Mouse (Mus musculus) thymus, postnatal 0 days (tissue): ENCODE measurements around the gene Anxa9. TPM values are rescaled to one million over a fixed set of nuclear protein-coding genes. Genes with fewer than 3 reads are reported as not detected.

Source experiments
- DNase-seq: peaks from one replicate; pipeline ENCODE4 v3.0.0-alpha.2; 2015; ENCODE audit warnings: low spot score
- polyA plus RNA-seq: library from polyadenylated mRNA; unstranded; fragments of >200 nt; fragmentation: Nextera tagmentation; extraction: Ambion mirVana; gene quantifications from 2 replicates; pipeline ENCODE4 v1.2.1, GENCODE M21; 2015

The Anxa9 gene
- polyA plus RNA-seq, 1 experiment from 2014 or later: 0.73 TPM

GRCm38 (mm10) chr3:95314075-95314474 lies 7.1 kb upstream of the Anxa9 start:
- DNase-seq: no peak

- no peak for DNase-seq
These were observed 6.5 kb upstream of the Anxa9 start for GRCm38 (mm10) chr3:95313476-95313875.

GRCm38 (mm10) chr3:95312623-95313022 lies 5.6 kb upstream of the Anxa9 start:
- DNase-seq: no peak

GRCm38 (mm10) chr3:95310968-95311882 lies 4.2 kb upstream of the Anxa9 start:
- DNase-seq: peak; percentile 55

GRCm38 (mm10) chr3:95310496-95310895 lies 3.5 kb upstream of the Anxa9 start:
- DNase-seq: no peak

- no peak for DNase-seq
These were observed 732 bp downstream of the Anxa9 start for GRCm38 (mm10) chr3:95306244-95306643.

GRCm38 (mm10) chr3:95301204-95301796 lies 5.7 kb downstream of the Anxa9 start:
- no peak for DNase-seq

- DNase-seq: no peak
These were observed 9.0 kb downstream of the Anxa9 start for GRCm38 (mm10) chr3:95298018-95298417.

- peak; percentile 53 for DNase-seq
These were observed 10.9 kb downstream of the Anxa9 start for GRCm38 (mm10) chr3:95296103-95296469.

GRCm38 (mm10) chr3:95295321-95296102 lies 11.5 kb downstream of the Anxa9 start:
- DNase-seq: no peak

GRCm38 (mm10) chr3:95294718-95295117 lies 12.3 kb downstream of the Anxa9 start:
- no peak for DNase-seq

GRCm38 (mm10) chr3:95294316-95294715 lies 12.7 kb downstream of the Anxa9 start:
- DNase-seq: no peak

GRCm38 (mm10) chr3:95293537-95293936 lies 13.4 kb downstream of the Anxa9 start:
- DNase-seq: no peak

GRCm38 (mm10) chr3:95292899-95293298 lies 14.1 kb downstream of the Anxa9 start:
- no peak for DNase-seq

- DNase-seq: no peak
These were observed 15.9 kb downstream of the Anxa9 start for GRCm38 (mm10) chr3:95291041-95291440.

GRCm38 (mm10) chr3:95290156-95290555 lies 16.8 kb downstream of the Anxa9 start:
- no peak for DNase-seq

- DNase-seq: no peak
These were observed 17.6 kb downstream of the Anxa9 start for GRCm38 (mm10) chr3:95289419-95289818.

- DNase-seq: no peak
These were observed 19.4 kb downstream of the Anxa9 start for GRCm38 (mm10) chr3:95287541-95287940.

- no peak for DNase-seq
These were observed 20.5 kb downstream of the Anxa9 start for GRCm38 (mm10) chr3:95286510-95286909.

GRCm38 (mm10) chr3:95286011-95286410 lies 21.0 kb downstream of the Anxa9 start:
- DNase-seq: no peak

GRCm38 (mm10) chr3:95285390-95285789 lies 21.6 kb downstream of the Anxa9 start:
- DNase-seq: no peak
